ENCODE assay signal across 9 mouse cellular contexts in the genomic region with DNA sequence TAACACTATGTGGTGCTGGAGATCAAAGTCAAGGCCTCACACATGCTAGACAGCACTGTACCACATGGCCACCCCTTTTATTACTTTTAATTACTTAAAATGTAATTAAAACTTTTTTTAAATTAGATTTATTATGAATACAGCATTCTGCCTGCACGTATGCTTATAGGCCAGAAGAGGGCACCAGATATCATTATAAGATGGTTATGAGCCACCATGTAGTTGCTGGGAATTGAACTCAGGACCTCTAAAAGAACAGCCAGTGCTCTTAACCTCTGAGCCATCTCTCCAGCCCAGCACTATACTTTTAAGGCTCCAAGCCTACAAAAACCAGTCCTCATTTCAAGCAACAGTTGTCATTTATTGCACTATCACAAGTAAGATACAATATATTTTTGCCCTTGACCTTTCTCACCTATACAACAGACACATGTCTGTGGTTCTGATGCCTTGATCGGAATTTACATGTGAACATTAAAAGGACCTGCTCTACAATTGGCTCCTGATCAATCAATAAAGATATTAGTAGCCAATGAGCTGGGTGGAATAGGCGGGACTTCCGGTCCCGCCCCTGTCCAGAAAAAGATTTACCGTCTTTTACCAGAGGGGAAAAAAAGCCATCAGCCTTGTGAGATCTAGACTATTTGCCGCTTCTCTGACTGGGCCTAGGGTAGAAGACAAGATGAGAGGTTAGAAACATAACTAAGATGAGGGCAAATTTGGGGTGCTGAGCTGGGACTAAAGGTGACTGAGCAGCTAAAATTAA. TPM values are rescaled to one million over a fixed set of nuclear protein-coding genes. Genes with fewer than 3 reads are reported as not detected.
A peak's percentile ranks its signal among the peaks of the same experiment; 100 is the strongest.
DNase-seq lines count a peak whose midpoint lies in the region; ATAC-seq and TF ChIP-seq lines count a peak whose summit lies in the region.
"Had no signal": no experiment of that assay in that cellular context is flagged by ENCODE, and none has a peak within 500 bp of the region (broad histone marks: within the 10 kb centered on the region; RNA-seq: fewer than 3 reads in every experiment).

No protein-coding gene starts in this region.

- no peak for TF ChIP-seq EP300 in heart, adult 2 months (IDR thresholded peaks at IDR 0.05; ENCODE audit: insufficient read depth, low read depth, low read length)
- no peak for TF ChIP-seq EP300 in CH12.LX (IDR thresholded peaks at IDR 0.05; ENCODE audit: low read length)

- ATAC-seq in forebrain, embryonic 11.5 days (replicated peaks; ENCODE audit: low FRiP score): 0 out of 2 replicates have a peak, but pooled peaks have one; percentile 4

- WGBS in heart, adult 2 months: 31% methylated on average over 7 of the region's 7 CpGs
- 27% methylated on average over 7 of the region's 7 CpGs for WGBS in forebrain, embryonic 11.5 days

- intact Hi-C loops in heart, adult 2 months (cut with DNase I): no loop called here

- H3K36me3 ChIP-seq in heart, adult 2 months (ENCODE audit: control insufficient read depth, insufficient read depth, low read length): no peaks in the 10 kb centered on the region
- H3K36me3 ChIP-seq in CH12.LX (replicated peaks in 1 of 2; ENCODE audit: control insufficient read depth in 1 of 2, insufficient read depth in 1 of 2, low read length in 1 of 2): no peaks in the 10 kb centered on the region
- H3K36me3 ChIP-seq in forebrain, embryonic 11.5 days (ENCODE audit: control insufficient read depth, insufficient read depth, low read length): no peaks in the 10 kb centered on the region
- H3K36me3 ChIP-seq: limb, embryonic 15.5 days had no signal

- no peaks in the 10 kb centered on the region for H3K79me2 ChIP-seq in heart, adult 2 months (replicated peaks; ENCODE audit: control insufficient read depth, insufficient read depth, low read length)
- H3K79me2 ChIP-seq in CH12.LX (replicated peaks; ENCODE audit: control insufficient read depth, extremely low read depth, insufficient read depth, poor library complexity, severe bottlenecking): peaks cover 2% of the 10 kb centered on the region

- DNase-seq in heart, adult 2 months: no peak
- DNase-seq in heart, adult 18-20 months: no peak
- peak; percentile 91 for DNase-seq in CH12.LX (ENCODE audit: extremely low read depth)
- no peak for DNase-seq in forebrain, embryonic 11.5 days (ENCODE audit: low spot score)
- DNase-seq in lung, postnatal 25 days (ENCODE audit: low spot score): peak; percentile 7
- no peak for DNase-seq in frontal cortex, postnatal 14 days (ENCODE audit: low spot score in 2 of 2)
- no peak for DNase-seq in urinary bladder, postnatal 4 days (ENCODE audit: low spot score in 2 of 2)
- no peak for DNase-seq in adrenal gland, postnatal 25 days

- H3K4me1 ChIP-seq in heart, adult 2 months (ENCODE audit: control insufficient read depth, insufficient read depth, low read length): no peaks in the 10 kb centered on the region
- peaks cover 0 to 11% of the 10 kb centered on the region in 2 experiments; a peak in 3 of 4 replicates for H3K4me1 ChIP-seq in CH12.LX (ENCODE audit: control insufficient read depth in 1 of 2, insufficient read depth in 2 of 2)
- H3K4me1 ChIP-seq in forebrain, embryonic 11.5 days (replicated peaks; ENCODE audit: control insufficient read depth, insufficient read depth, low read length): no peaks in the 10 kb centered on the region
- H3K4me1 ChIP-seq: limb, embryonic 15.5 days had no signal

- in situ Hi-C loops in CH12.LX (cut with MboI; ENCODE audit: low pct_ligation_motif_present, low pct_unique_long_range_greater_than_20kb, low sequenced_read_pairs): loop anchor here (10.0 kb wide), 1 partner anchor 153 kb away; no protein-coding TSS in a partner anchor

- no peak overlapping the region for H3K9ac ChIP-seq in heart, adult 2 months (ENCODE audit: low read depth, low read length)
- peak overlapping the region; percentile 94 for H3K9ac ChIP-seq in CH12.LX (ENCODE audit: insufficient read depth, low read depth)
- no peak overlapping the region for H3K9ac ChIP-seq in forebrain, embryonic 11.5 days (ENCODE audit: low read length)
- H3K9ac ChIP-seq: limb, embryonic 15.5 days had no signal

- no peak; the same call in none of the 2 replicates for TF ChIP-seq RAD21 in CH12.LX (IDR thresholded peaks at IDR 0.05; ENCODE audit: low read depth, low read length)

- TF ChIP-seq POLR2A in heart, adult 2 months (IDR thresholded peaks at IDR 0.05; ENCODE audit: insufficient read depth, low read depth, low read length): no peak
- TF ChIP-seq POLR2A in CH12.LX (IDR thresholded peaks at IDR 0.05; ENCODE audit: low read depth, low read length): peak; percentile 72

- H3K4me3 ChIP-seq in heart, adult 2 months: no peak overlapping the region
- H3K4me3 ChIP-seq in CH12.LX (replicated peaks in 1 of 3; ENCODE audit: low read depth in 2 of 3, low read length in 2 of 3, poor library complexity in 1 of 3): peak overlapping the region; percentile 44 to 69 (median 51)
- peak overlapping the region; percentile 4; the same call in 1 of the 2 replicates for H3K4me3 ChIP-seq in forebrain, embryonic 11.5 days (ENCODE audit: low read depth, low read length)
- H3K4me3 ChIP-seq: limb, embryonic 15.5 days had no signal

- no peaks in the 10 kb centered on the region for H3K27me3 ChIP-seq in heart, adult 2 months (ENCODE audit: control insufficient read depth, insufficient read depth, low read length)
- no peaks in the 10 kb centered on the region for H3K27me3 ChIP-seq in CH12.LX (replicated peaks)
- H3K27me3 ChIP-seq in forebrain, embryonic 11.5 days (ENCODE audit: control insufficient read depth, insufficient read depth, low read length): no peaks in the 10 kb centered on the region
- H3K27me3 ChIP-seq: limb, embryonic 15.5 days had no signal

- peak; percentile 46 for TF ChIP-seq CTCF in heart, adult 2 months (IDR thresholded peaks at IDR 0.05)
- peak in 1 of 2 experiments; percentile 19; a peak in 2 of 4 replicates for TF ChIP-seq CTCF in CH12.LX (conservative IDR thresholded peaks at IDR 0.05 in 1 of 2, IDR thresholded peaks at IDR 0.05 in 1 of 2; ENCODE audit: low read depth in 2 of 2, low read length in 2 of 2)

- no peak overlapping the region for H3K27ac ChIP-seq in heart, adult 2 months
- 0 out of 2 replicates have a peak overlapping the region, but pooled peaks have one; percentile 52 for H3K27ac ChIP-seq in CH12.LX (ENCODE audit: insufficient read depth, low read depth)
- no peak overlapping the region for H3K27ac ChIP-seq in forebrain, embryonic 11.5 days (ENCODE audit: low read depth, low read length)
- H3K27ac ChIP-seq: limb, embryonic 15.5 days had no signal

- H3K9me3 ChIP-seq in CH12.LX (replicated peaks; ENCODE audit: low read length): no peaks in the 10 kb centered on the region
- H3K9me3 ChIP-seq in forebrain, embryonic 11.5 days (ENCODE audit: control insufficient read depth, low read length): no peaks in the 10 kb centered on the region
- H3K9me3 ChIP-seq: limb, embryonic 15.5 days had no signal

- dilution Hi-C loops in CH12.LX (cut with MboI; ENCODE audit: extremely low pct_ligation_motif_present, extremely low pct_unique_long_range_greater_than_20kb, low sequenced_read_pairs): no loop called here

- H3K4me2 ChIP-seq in CH12.LX (ENCODE audit: insufficient read depth, low read depth, poor library complexity, severe bottlenecking): peak overlapping the region; percentile 91
- peak overlapping the region; percentile 18; the same call in 1 of the 2 replicates for H3K4me2 ChIP-seq in forebrain, embryonic 11.5 days (ENCODE audit: low read depth, low read length, severe bottlenecking)
- H3K4me2 ChIP-seq: limb, embryonic 15.5 days had no signal

TF ChIP-seq in CH12.LX, 34 proteins besides CTCF, POLR2A, EP300 and RAD21 (continues in another document):
- TF ChIP-seq SMC3 (IDR thresholded peaks at IDR 0.05; ENCODE audit: low read depth, low read length): no peak
- TF ChIP-seq BHLHE40 (IDR thresholded peaks at IDR 0.05; ENCODE audit: low read depth, low read length): no peak
- TF ChIP-seq GABPA (IDR thresholded peaks at IDR 0.05; ENCODE audit: insufficient replicate concordance, low read depth, low read length): no peak
- TF ChIP-seq TBP (conservative IDR thresholded peaks at IDR 0.05; ENCODE audit: low read depth, low read length): 0 out of 2 replicates have a peak, but pooled peaks have one; percentile 47
- TF ChIP-seq E2F4 (IDR thresholded peaks at IDR 0.05; ENCODE audit: insufficient replicate concordance, low read depth, low read length): no peak
- TF ChIP-seq MAX (IDR thresholded peaks at IDR 0.05; ENCODE audit: low read length): no peak; the same call in 1 of the 2 replicates
- peak; percentile 63; the same call in 1 of the 2 replicates for TF ChIP-seq MYC (IDR thresholded peaks at IDR 0.05; ENCODE audit: low read depth, low read length)
- peak; percentile 73 for TF ChIP-seq ELF1 (IDR thresholded peaks at IDR 0.05; ENCODE audit: low read depth, low read length)
- no peak for TF ChIP-seq ZC3H11A (IDR thresholded peaks at IDR 0.05; ENCODE audit: low read depth, low read length)
- no peak for TF ChIP-seq MAFK (IDR thresholded peaks at IDR 0.05; ENCODE audit: insufficient replicate concordance, low read length)
- TF ChIP-seq ZMIZ1 (IDR thresholded peaks at IDR 0.05; ENCODE audit: low read depth, low read length): peak; percentile 40; the same call in 1 of the 2 replicates
- TF ChIP-seq JUND (conservative IDR thresholded peaks at IDR 0.05; ENCODE audit: low read depth, low read length): no peak
- peak; percentile 63 for TF ChIP-seq HCFC1 (IDR thresholded peaks at IDR 0.05; ENCODE audit: low read depth, low read length)
- peak; percentile 80; the same call in 1 of the 2 replicates for TF ChIP-seq CHD2 (IDR thresholded peaks at IDR 0.05; ENCODE audit: low read length)
- no peak for TF ChIP-seq IRF4 (IDR thresholded peaks at IDR 0.05; ENCODE audit: low read depth, low read length)
- peak; percentile 60 for TF ChIP-seq ZNF384 (IDR thresholded peaks at IDR 0.05; ENCODE audit: low read depth, low read length)

RNA-seq across cellular contexts. Expression of gene Ipo11, which starts 4.6 kb away (rescaled TPM):
- 10 to 100 TPM; 21.3 to 27.3 TPM for total RNA-seq in heart, adult 2 months (2021)
- 15.7 and 19.6 TPM in 2 replicates for polyA plus RNA-seq in heart, adult 2 months (2012; rRNA removed)
- 10 to 100 TPM; 23.1 to 24.2 TPM for total RNA-seq in heart, adult 18-20 months (2021)
- total RNA-seq in CH12.LX (2012; rRNA removed) (41.2 and 47.8 TPM in 2 replicates), CH12.LX (2014; rRNA removed) (91.5 and 102 TPM in 2 replicates)
- 47.5 and 52.4 TPM in 2 replicates for polyA plus RNA-seq in CH12.LX (2012; ENCODE audit: insufficient read length, low read depth)
- 86.1 and 92.9 TPM in 2 replicates for polyA plus RNA-seq in forebrain, embryonic 11.5 days (2014; fragmentation: Nextera tagmentation; extraction: Ambion mirVana)
- 40.1 and 44.1 TPM in 2 replicates for total RNA-seq in adrenal gland, postnatal 25 days (2021)

RNA-seq across cellular contexts. Expression of gene Dimt1, which starts 5.5 kb away (rescaled TPM):
- 1 to 10 TPM; 6.3 to 7.8 TPM for total RNA-seq in heart, adult 2 months (2021)
- 5.0 and 7.7 TPM in 2 replicates for polyA plus RNA-seq in heart, adult 2 months (2012; rRNA removed)
- total RNA-seq in heart, adult 18-20 months (2021): 1 to 10 TPM; 7.0 TPM
- total RNA-seq in CH12.LX (2012; rRNA removed): 25.9 and 36.8 TPM in 2 replicates
- total RNA-seq in CH12.LX (2014; rRNA removed): 49.4 and 51.6 TPM in 2 replicates
- 53.8 and 66.4 TPM in 2 replicates for polyA plus RNA-seq in CH12.LX (2012; ENCODE audit: insufficient read length, low read depth)
- 49.3 and 52.0 TPM in 2 replicates for polyA plus RNA-seq in forebrain, embryonic 11.5 days (2014; fragmentation: Nextera tagmentation; extraction: Ambion mirVana)
- 15.1 and 17.3 TPM in 2 replicates for total RNA-seq in adrenal gland, postnatal 25 days (2021)

Comparison
In these comparisons a context has a peak if more than half of its experiments do, and no peak if none do; other contexts are left out.
1. DNase-seq: peak in CH12.LX (single experiment) and lung, postnatal 25 days (single experiment); none in heart, adult 2 months (0 of 2), heart, adult 18-20 months (0 of 2), forebrain, embryonic 11.5 days (single experiment), frontal cortex, postnatal 14 days (0 of 2), urinary bladder, postnatal 4 days (0 of 2) and adrenal gland, postnatal 25 days (single experiment).